Mouse (Mus musculus) liver, adult 2 months (tissue): ENCODE data around the gene Gm13271. TPM values are rescaled to one million over a fixed set of nuclear protein-coding genes. Genes with fewer than 3 reads are reported as not detected.
"Not testable (repeated sequence)": the region's sequence is repeated elsewhere in the genome, so short reads cannot be mapped to it uniquely, and the experiment has no call there.

Source experiments
- DNase-seq: peaks from one replicate; pipeline ENCODE4 v3.0.0-alpha.2; 2011; ENCODE audit warnings: low read depth, low spot score; ENCODE audit errors: extremely low read depth
- H3K27ac ChIP-seq: fragments of 200-500 bp; replicated peaks from 2 replicates; pipeline ENCODE4 v1.5.1; 2012; ENCODE audit warnings: low read depth, mild to moderate bottlenecking, control low read depth, inconsistent platforms, low read length; ENCODE audit not compliant: insufficient read depth
- H3K27me3 ChIP-seq: fragments of 200-500 bp; 2 replicates; pipeline ENCODE4 v1.6.1; 2012; ENCODE audit warnings: mild to moderate bottlenecking, moderate library complexity, low read length, inconsistent platforms; ENCODE audit not compliant: control insufficient read depth, insufficient read depth
- H3K36me3 ChIP-seq: fragments of 200-500 bp; 2 replicates; pipeline ENCODE4 v1.6.1; 2012; ENCODE audit warnings: low read length, inconsistent platforms; ENCODE audit not compliant: control insufficient read depth, insufficient read depth
- H3K4me1 ChIP-seq: fragments of 200-500 bp; 2 replicates; pipeline ENCODE4 v1.6.1; 2011; ENCODE audit warnings: low read length; ENCODE audit not compliant: control insufficient read depth, insufficient read depth
- H3K4me3 ChIP-seq: fragments of 200-500 bp; 2 replicates; pipeline ENCODE4 v1.5.1; 2011; ENCODE audit warnings: low read depth, mild to moderate bottlenecking, control low read depth, low read length, moderate library complexity; ENCODE audit not compliant: insufficient read depth
- H3K79me2 ChIP-seq: fragments of 200-500 bp; 2 replicates; pipeline ENCODE4 v1.6.1; 2012; ENCODE audit warnings: inconsistent platforms, mild to moderate bottlenecking, low read length, moderate library complexity; ENCODE audit not compliant: control insufficient read depth, insufficient read depth
- H3K9ac ChIP-seq: fragments of 200-500 bp; 2 replicates; pipeline ENCODE4 v1.6.1; 2012; ENCODE audit warnings: low read depth, mild to moderate bottlenecking, control low read depth, inconsistent platforms, low read length
- CTCF ChIP-seq: fragments of 200-500 bp; IDR thresholded peaks from 2 replicates; pipeline ENCODE4 v1.5.1; 2011; ENCODE audit warnings: low read depth, low read length, control low read depth
- POLR2A ChIP-seq: fragments of 200-500 bp; IDR thresholded peaks from 2 replicates; pipeline ENCODE4 v1.6.1; 2011; ENCODE audit warnings: low read length, control low read depth; ENCODE audit not compliant: insufficient read depth; ENCODE audit errors: extremely low read depth
- WGBS: fragments of 180-500 bp; shearing (Covaris S2); methylation state at CpG from one replicate; pipeline ENCODE4 v1.1.7; 2018; 5-methylcytosine and 5-hydroxymethylcytosine counted together
- polyA plus RNA-seq: library from polyadenylated mRNA; depleted of rRNA; stranded (reverse); fragments of >200 nt; gene quantifications from 2 replicates; pipeline ENCODE4 v1.2.3, GENCODE M21; 2012; rRNA removed
- total RNA-seq: library from RNA; depleted of rRNA; stranded (reverse); fragments of >200 nt; gene quantifications from 2 replicates; pipeline ENCODE4 v1.2.3, GENCODE M21; 2014; rRNA removed

Gm13271 gene
- total RNA-seq (not detected in 2 replicates), polyA plus RNA-seq (not detected in 2 replicates)

- not testable (repeated sequence) for H3K79me2 ChIP-seq, H3K4me3 ChIP-seq, H3K4me1 ChIP-seq, H3K27ac ChIP-seq, DNase-seq, H3K36me3 ChIP-seq, H3K9ac ChIP-seq, H3K27me3 ChIP-seq
- 81% methylated on average over 15 of the region's 15 CpGs for WGBS
Observed at GRCm38 (mm10) chr4:88754818-88755340, at the start of gene Gm13271. Gene Gm13271 (plus strand): TSS chr4:88754868.

- no peak for TF ChIP-seq CTCF
- TF ChIP-seq POLR2A = no peak
- no peaks in the 10 kb centered on the region; the same call in 1 of the 2 replicates for H3K4me1 ChIP-seq
- no peak overlapping the region for H3K9ac ChIP-seq
- no peaks in the 10 kb centered on the region; the same call in 1 of the 2 replicates for H3K36me3 ChIP-seq
- H3K4me3 ChIP-seq = no peak overlapping the region
- H3K27me3 ChIP-seq = no peaks in the 10 kb centered on the region
- DNase-seq = no peak
- 35% methylated on average over 3 of the region's 3 CpGs for WGBS
- H3K27ac ChIP-seq = no peak overlapping the region
- no peaks in the 10 kb centered on the region for H3K79me2 ChIP-seq
Observed at GRCm38 (mm10) chr4:88705924-88706323, 48.7 kb upstream of the Gm13271 start.

GRCm38 (mm10) chr4:88707128-88707826 is 47.4 kb upstream of the Gm13271 start:
- DNase-seq = peak; percentile 33
- Histone ChIP-seq H3K79me2 (no peaks in the 10 kb centered on the region), H3K4me1 (no peaks in the 10 kb centered on the region; the same call in 1 of the 2 replicates), H3K9ac (no peak overlapping the region), H3K27ac (no peak overlapping the region), H3K4me3 (no peak overlapping the region), H3K36me3 (no peaks in the 10 kb centered on the region; the same call in 1 of the 2 replicates), H3K27me3 (no peaks in the 10 kb centered on the region)
- no peak for TF ChIP-seq CTCF
- no peak for TF ChIP-seq POLR2A
- 90% methylated on average over 1 of the region's 1 CpGs for WGBS

GRCm38 (mm10) chr4:88714281-88714680 is 40.4 kb upstream of the Gm13271 start:
- Histone ChIP-seq H3K4me1 (peaks cover 12% of the 10 kb centered on the region), H3K79me2 (peaks cover 7% of the 10 kb centered on the region; the same call in 1 of the 2 replicates), H3K27me3 (no peaks in the 10 kb centered on the region), H3K27ac (no peak overlapping the region), H3K36me3 (peaks cover 17% of the 10 kb centered on the region), H3K9ac (no peak overlapping the region), H3K4me3 (no peak overlapping the region)
- WGBS = 59% methylated on average over 1 of the region's 1 CpGs
- TF ChIP-seq CTCF (no peak), POLR2A (no peak)
- DNase-seq = no peak

- Histone ChIP-seq H3K4me3 (no peak overlapping the region), H3K27ac (no peak overlapping the region), H3K36me3 (peaks cover 19% of the 10 kb centered on the region), H3K4me1 (peaks cover 16% of the 10 kb centered on the region), H3K27me3 (no peaks in the 10 kb centered on the region), H3K79me2 (peaks cover 7% of the 10 kb centered on the region; the same call in 1 of the 2 replicates), H3K9ac (no peak overlapping the region)
- TF ChIP-seq CTCF (no peak), POLR2A (no peak)
- no peak for DNase-seq
Observed at GRCm38 (mm10) chr4:88715059-88715458, 39.6 kb upstream of the Gm13271 start.

GRCm38 (mm10) chr4:88718715-88719114 is 36.0 kb upstream of the Gm13271 start:
- TF ChIP-seq POLR2A (no peak), CTCF (no peak)
- Histone ChIP-seq H3K36me3 (peaks cover 21% of the 10 kb centered on the region), H3K4me3 (0 out of 2 replicates have a peak overlapping the region, but pooled peaks have one; percentile 29), H3K27me3 (no peaks in the 10 kb centered on the region), H3K79me2 (peaks cover 19% of the 10 kb centered on the region; the same call in 1 of the 2 replicates), H3K4me1 (peaks cover 26% of the 10 kb centered on the region), H3K9ac (peak overlapping the region; percentile 53; the same call in 1 of the 2 replicates), H3K27ac (no peak overlapping the region)
- DNase-seq = peak; percentile 79
- WGBS = 3% methylated on average over 1 of the region's 1 CpGs
